Mouse (Mus musculus) heart, postnatal 0 days (tissue): ENCODE results near the gene Gm45140. TPM values are rescaled to one million over a fixed set of nuclear protein-coding genes. Genes with fewer than 3 reads are reported as not detected.

Source experiments
- ATAC-seq: fragments of 200-750 bp; cut with Nextera tagmentation; 2 replicates; pipeline ENCODE4 v1.8.0; 2017; ENCODE audit warnings: low read depth, moderate number of reproducible peaks, moderate library complexity; ENCODE audit not compliant: insufficient read depth
- DNase-seq: peaks from one replicate; pipeline ENCODE4 v3.0.0-alpha.2; 2016; ENCODE audit warnings: low spot score
- H3K27ac ChIP-seq: fragments of 300-500 bp; sonication (generic); 2 replicates; pipeline ENCODE4 v1.5.1; 2014; ENCODE audit warnings: low read depth, mild to moderate bottlenecking
- H3K27me3 ChIP-seq: fragments of 300-500 bp; sonication (generic); 2 replicates; pipeline ENCODE4 v1.6.1; 2014; ENCODE audit warnings: low read length, mixed read lengths; ENCODE audit not compliant: control insufficient read depth, insufficient read depth
- H3K36me3 ChIP-seq: fragments of 300-500 bp; sonication (generic); replicated peaks from 2 replicates; pipeline ENCODE4 v1.6.1; 2014; ENCODE audit warnings: low read length, mixed read lengths; ENCODE audit not compliant: control insufficient read depth, insufficient read depth
- H3K4me1 ChIP-seq: fragments of 300-500 bp; sonication (generic); 2 replicates; pipeline ENCODE4 v1.6.1; 2014; ENCODE audit warnings: antibody characterized with exemption; ENCODE audit not compliant: control insufficient read depth, insufficient read depth
- H3K4me2 ChIP-seq: fragments of 300-500 bp; sonication (generic); 2 replicates; pipeline ENCODE4 v1.6.1; 2014; ENCODE audit warnings: low read depth, mild to moderate bottlenecking, low read length, moderate library complexity
- H3K4me3 ChIP-seq: fragments of 300-500 bp; sonication (generic); 2 replicates; pipeline ENCODE4 v1.5.1; 2014; ENCODE audit warnings: low read depth, low read length
- H3K9ac ChIP-seq: fragments of 300-500 bp; sonication (generic); replicated peaks from 2 replicates; pipeline ENCODE4 v1.6.1; 2014; ENCODE audit warnings: low read depth, low read length, mixed read lengths
- H3K9me3 ChIP-seq: fragments of 300-500 bp; sonication (generic); replicated peaks from 2 replicates; pipeline ENCODE4 v1.6.1; 2016; ENCODE audit warnings: low read length; ENCODE audit not compliant: control insufficient read depth
- CTCF ChIP-seq: IDR thresholded peaks from 2 replicates; pipeline ENCODE4 v1.5.1; 2016; ENCODE audit warnings: antibody characterized with exemption, control low read depth, low read depth
- EP300 ChIP-seq: IDR thresholded peaks from 2 replicates; pipeline ENCODE4 v1.6.1; 2016; ENCODE audit warnings: antibody characterized with exemption, low read depth
- WGBS: fragments of 180-500 bp; shearing (Covaris S2); extraction: QIAGEN DNeasy Blood & Tissue Kit; methylation state at CpG from one replicate; pipeline ENCODE4 v1.1.7; 2014; 5-methylcytosine and 5-hydroxymethylcytosine counted together
- polyA plus RNA-seq: library from polyadenylated mRNA; unstranded; fragments of >200 nt; fragmentation: Nextera tagmentation; extraction: Ambion mirVana; gene quantifications from 2 replicates; pipeline ENCODE4 v1.2.1, GENCODE M21; 2015
- total RNA-seq: library from RNA; depleted of rRNA; stranded (reverse); fragments of >200 nt; gene quantifications from 2 replicates; pipeline ENCODE4 v1.2.3, GENCODE M21; 2014; ENCODE audit warnings: low replicate concordance

Gene Gm45140
- total and polyA plus RNA-seq, 2 experiments from 2014 or later: 1.1 TPM; not detected in 1

DNA sequence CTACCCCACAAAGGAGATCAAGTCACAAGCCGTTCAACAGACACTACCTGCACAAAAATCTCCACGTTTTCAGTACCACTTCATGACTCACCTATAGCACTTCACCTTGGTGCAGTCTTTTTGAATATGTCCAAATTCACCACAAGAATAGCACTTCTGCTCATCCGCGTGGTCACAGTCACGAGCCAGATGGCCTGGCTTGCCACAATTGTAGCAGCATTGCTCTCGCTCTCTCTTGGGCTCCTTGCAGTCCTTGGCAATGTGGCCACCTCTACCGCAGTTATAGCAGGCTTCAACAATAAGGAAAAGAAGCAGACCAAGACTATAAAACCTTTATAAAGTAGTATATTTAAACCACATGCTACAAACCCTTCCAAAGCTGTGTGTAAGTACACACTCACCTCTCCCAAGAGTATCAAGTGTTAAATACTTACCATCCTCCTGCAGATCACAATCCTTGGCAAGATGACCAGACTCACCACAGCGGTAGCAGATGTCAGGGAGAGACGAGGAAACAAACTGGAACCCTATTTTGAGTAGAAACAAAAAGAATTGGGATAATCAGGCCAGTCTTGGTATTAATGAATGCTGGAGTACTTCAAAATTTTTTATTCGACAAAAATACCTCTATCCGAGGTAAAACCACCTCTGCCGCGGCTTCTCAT, 9.6 kb upstream of the Gm45140 start:
- H3K36me3 ChIP-seq: peaks cover 44% of the 10 kb centered on the region
- H3K27ac ChIP-seq: no peak overlapping the region
- no peak overlapping the region for H3K4me2 ChIP-seq
- H3K9ac ChIP-seq: no peak overlapping the region
- DNase-seq (no peak), ATAC-seq (no peak)
- 86% methylated on average over 13 of the region's 13 CpGs for WGBS
- H3K4me1 ChIP-seq: peaks cover 26% of the 10 kb centered on the region
- no peak overlapping the region for H3K4me3 ChIP-seq
- H3K27me3 ChIP-seq: no peaks in the 10 kb centered on the region
- TF ChIP-seq EP300 (no peak), CTCF (no peak)
- H3K9me3 ChIP-seq: no peaks in the 10 kb centered on the region

DNA sequence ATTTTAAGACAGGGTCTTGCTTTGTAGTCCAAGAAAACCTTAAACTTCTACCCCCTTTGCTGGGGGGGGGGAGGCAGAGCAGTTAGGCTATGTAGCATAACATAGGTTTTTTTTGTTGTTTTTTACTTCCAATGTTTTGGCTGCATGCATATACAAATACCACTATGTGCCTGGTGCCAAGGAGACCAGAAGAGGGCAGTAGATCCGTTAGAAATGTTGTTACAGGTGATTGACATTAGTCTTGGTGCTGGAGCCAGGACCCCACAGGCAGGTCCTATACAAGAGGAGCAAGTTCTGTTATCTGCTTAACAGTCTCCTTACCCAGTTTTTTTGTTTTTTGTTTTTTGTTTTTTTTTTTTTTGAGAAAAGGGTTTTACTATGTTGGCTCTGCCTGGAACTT, 6.7 kb upstream of the Gm45140 start:
- DNase-seq (no peak), ATAC-seq (no peak)
- WGBS: 20% methylated on average over 1 of the region's 1 CpGs
- H3K4me1 ChIP-seq: peaks cover 13% of the 10 kb centered on the region
- H3K9me3 ChIP-seq: no peaks in the 10 kb centered on the region
- no peak overlapping the region for H3K4me2 ChIP-seq
- H3K36me3 ChIP-seq: peaks cover 40% of the 10 kb centered on the region
- no peaks in the 10 kb centered on the region for H3K27me3 ChIP-seq
- H3K9ac ChIP-seq: no peak overlapping the region
- H3K4me3 ChIP-seq: no peak overlapping the region
- no peak overlapping the region for H3K27ac ChIP-seq
- TF ChIP-seq EP300 (no peak), CTCF (peak; percentile 4; the same call in 1 of the 2 replicates)

DNA sequence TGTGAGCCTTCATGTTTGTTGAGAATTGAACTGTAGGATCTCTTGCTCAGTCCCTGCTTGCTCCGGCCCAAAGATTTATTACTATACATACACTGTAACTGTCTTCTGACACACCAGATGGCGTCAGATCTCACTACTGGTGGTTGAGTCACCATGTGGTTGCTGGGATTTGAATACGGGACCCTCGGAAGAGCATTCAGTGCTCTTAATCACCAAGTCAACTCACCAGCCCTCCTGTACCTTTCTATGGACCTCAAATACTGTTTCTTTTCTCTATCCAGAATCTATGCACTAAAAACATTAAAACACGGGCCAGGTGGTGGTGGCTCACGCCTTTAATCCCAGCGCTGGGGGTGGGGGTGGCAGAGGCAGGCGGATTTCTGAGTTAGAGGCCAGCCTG, 6.0 kb upstream of the Gm45140 start:
- TF ChIP-seq CTCF (0 out of 2 replicates have a peak, but pooled peaks have one; percentile 4), EP300 (no peak)
- ATAC-seq (no peak), DNase-seq (no peak)
- Histone ChIP-seq H3K9ac (no peak overlapping the region), H3K9me3 (no peaks in the 10 kb centered on the region), H3K36me3 (peaks cover 40% of the 10 kb centered on the region), H3K4me3 (no peak overlapping the region), H3K4me1 (peaks cover 8% of the 10 kb centered on the region; the same call in 1 of the 2 replicates), H3K27ac (no peak overlapping the region), H3K27me3 (no peaks in the 10 kb centered on the region), H3K4me2 (no peak overlapping the region)
- 73% methylated on average over 8 of the region's 8 CpGs for WGBS

DNA sequence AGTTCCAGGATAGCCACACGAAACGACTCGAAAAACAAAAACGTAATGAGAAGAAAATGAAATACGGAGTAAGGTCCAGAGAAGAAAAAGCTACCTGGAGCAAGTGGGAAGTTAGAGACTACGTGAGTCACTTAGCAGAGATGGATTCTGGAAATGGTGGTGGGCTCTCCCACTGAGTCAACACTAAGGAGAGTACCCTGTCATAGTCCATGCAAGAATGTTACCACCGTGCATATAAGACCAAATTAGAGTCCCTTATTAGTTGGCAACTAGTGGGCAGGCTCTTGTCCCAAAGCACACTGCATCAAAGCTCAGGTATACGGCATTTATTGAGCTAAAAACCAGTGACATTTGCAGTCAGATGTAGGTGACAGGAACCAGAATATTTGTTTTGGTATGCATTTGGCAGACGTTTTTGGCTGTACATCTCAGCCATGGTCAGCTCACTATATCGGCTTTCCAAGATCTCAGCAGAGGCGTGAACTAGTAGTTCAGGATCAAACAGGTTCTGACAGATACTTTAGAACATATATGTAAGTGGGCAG, 4.3 kb upstream of the Gm45140 start:
- H3K36me3 ChIP-seq: peaks cover 36% of the 10 kb centered on the region
- WGBS: 52% methylated on average over 11 of the region's 11 CpGs
- TF ChIP-seq CTCF (no peak), EP300 (no peak)

DNA sequence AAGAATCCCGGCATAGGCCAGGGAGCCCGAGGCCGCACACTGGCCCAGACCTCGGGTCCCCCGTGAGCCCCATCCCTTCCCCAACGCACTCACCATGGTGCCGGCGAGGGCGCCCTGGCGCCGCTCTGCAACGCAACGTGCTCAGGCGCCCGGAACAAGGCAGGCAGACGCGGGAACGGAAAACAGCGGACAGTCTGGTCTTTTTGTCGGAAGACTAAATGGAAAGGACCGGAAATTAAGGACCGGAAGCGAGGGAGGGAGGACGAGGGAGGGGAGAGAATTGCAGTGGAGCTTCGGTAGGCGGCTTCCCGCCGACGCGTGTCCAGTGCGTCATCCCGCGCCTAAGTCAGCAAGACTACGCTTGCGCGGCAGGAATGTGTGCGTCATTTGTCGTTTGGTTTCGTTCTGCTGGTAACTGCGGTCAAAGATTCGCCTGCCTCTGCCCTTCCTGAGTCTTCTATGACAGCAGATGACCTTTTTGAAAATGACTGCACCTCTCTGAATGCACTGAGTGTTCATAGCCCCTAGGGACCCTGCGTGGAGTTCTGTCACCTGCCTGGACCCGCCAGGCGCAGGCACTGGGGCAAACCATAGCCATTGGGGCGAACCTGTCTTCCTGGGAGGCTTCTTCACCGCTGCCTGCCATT, 3.1 kb upstream of the Gm45140 start, which contains the start of gene Isy1:
Gene Isy1, minus strand, starts transcription at position 248 of the 647 bp plus-strand sequence.
- peak within 1 kb of the TSS; percentile 97 for H3K27ac ChIP-seq
- peak within 1 kb of the TSS; percentile 65 for H3K4me3 ChIP-seq
- under 1% methylated on average over 46 of the region's 46 CpGs for WGBS
- peak; percentile 97 for ATAC-seq
- H3K27me3 ChIP-seq: no peaks in the 10 kb centered on the region
- H3K4me2 ChIP-seq: peak within 1 kb of the TSS; percentile 74
- DNase-seq: peak; percentile 99
- peaks cover 7% of the 10 kb centered on the region; the same call in 1 of the 2 replicates for H3K4me1 ChIP-seq
- H3K36me3 ChIP-seq: peaks cover 35% of the 10 kb centered on the region
- H3K9ac ChIP-seq: peak within 1 kb of the TSS; percentile 75
- H3K9me3 ChIP-seq: no peaks in the 10 kb centered on the region
- TF ChIP-seq CTCF: no peak
- peak; percentile 85; the same call in 1 of the 2 replicates for TF ChIP-seq EP300

More for the DNA sequence above, 4.3 kb upstream of the Gm45140 start:
- no peak for DNase-seq
- Histone ChIP-seq H3K27me3 (no peaks in the 10 kb centered on the region), H3K4me1 (peaks cover 7% of the 10 kb centered on the region; the same call in 1 of the 2 replicates), H3K4me2 (no peak overlapping the region), H3K9me3 (no peaks in the 10 kb centered on the region), H3K4me3 (no peak overlapping the region), H3K9ac (no peak overlapping the region), H3K27ac (peak overlapping the region; percentile 97; the same call in 1 of the 2 replicates)
- no peak for ATAC-seq
